Mouse (Mus musculus): ENCODE data around the gene Lmln.
"Not testable (repeated sequence)": the region's sequence is repeated elsewhere in the genome, so short reads cannot be mapped to it uniquely, and the experiment has no call there.

The Lmln gene

DNA sequence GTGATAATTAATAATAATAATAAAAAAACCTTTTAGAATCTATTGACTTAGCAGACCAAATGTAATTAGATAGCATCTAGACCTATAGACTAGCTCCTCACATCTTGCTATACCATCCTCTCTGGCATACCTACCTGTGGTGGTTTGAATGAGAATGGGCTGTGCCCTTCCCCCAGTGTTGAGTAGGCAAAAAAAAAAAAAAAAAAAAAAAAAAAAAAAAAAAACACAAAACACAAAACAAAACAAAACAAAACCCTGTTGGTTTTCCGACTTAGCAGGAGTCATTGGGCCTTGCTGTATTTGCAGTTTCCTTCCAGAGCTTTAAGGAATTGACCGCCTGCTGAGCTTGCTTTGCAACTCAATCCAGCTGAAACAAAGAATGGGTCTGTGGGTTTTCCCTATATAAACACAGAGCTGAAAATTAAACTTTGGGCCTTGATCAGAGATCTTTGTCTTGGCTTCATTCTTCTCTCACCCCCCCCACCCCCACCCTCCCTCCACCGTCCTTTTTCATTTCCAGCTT, 79.5 kb downstream of the Lmln start:
- no peak for DNase-seq

DNA sequence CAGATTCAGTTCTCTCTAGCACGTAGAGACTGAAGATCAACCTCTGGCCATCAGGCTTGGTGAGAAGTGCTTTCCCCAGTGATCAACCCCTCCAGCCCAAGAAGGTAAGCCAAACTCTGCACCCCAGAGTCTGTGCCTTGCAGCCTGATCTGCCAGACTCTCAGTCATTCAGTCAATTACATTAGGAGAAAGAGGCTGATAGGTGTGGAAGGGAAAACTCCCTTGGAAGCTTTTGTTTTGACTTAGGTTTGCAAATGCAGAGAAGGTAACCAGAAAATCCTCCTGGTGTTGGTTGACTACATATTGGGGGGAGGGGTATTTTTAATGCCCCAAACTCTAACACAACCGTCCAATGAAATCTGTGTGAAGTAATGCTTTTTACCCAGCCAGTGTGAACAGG, 81.1 kb downstream of the Lmln start:
- no peak for DNase-seq

DNA sequence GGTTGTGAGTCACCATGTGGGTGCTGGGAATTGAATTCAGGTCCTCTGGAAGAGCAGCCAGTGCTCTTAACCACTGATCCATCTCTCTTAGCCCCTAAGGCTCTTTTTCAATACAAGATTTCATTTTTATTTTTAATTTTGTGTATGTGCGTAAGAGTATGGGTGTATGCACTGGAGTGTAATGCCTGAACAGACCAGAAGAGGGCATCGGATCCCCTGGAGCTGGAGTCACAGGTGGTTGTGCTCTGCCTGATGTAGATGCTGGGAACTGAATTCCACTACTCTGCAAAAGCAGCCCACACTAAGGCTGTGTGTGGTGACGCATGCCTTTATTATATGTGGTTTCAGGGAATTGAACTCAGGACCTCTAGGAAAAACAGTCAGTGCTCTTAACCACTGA, 83.9 kb downstream of the Lmln start:
- DNase-seq: no peak

DNA sequence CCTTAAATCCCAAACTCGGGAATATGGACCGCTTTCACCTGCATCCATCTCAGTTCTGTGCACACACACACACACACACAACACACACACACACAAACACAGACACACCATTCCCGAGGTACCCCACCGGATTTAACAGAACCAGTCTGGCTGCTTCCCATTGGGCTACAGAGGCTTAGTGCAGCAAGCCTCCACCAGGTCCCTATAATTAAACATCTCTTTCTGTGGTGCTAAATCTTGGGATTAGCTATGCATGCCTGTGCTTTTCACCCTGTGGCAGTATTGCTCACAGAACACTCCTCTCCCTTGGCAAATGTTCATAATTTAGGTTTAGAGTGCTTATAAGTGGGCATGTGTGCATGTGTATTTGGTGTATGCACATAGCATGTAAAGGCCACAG, 85.8 kb downstream of the Lmln start:
- DNase-seq: peak; percentile 71

DNA sequence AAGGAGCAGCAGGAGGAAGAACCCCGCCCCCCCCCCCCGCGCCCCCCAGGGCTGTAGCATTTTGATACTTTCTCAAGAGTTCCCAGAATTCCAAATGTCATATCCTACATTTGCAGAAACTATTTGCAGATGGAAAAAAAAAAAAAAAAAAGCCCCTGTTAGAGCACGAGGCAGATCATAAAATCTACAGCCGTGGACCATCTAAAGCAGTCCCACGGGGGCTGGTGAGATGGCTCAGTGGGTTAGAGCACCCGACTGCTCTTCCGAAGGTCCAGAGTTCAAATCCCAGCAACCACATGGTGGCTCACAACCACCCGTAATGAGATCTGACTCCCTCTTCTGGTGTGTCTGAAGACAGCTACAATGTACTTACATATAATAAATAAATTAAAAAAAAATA, 88.6 kb downstream of the Lmln start:
- DNase-seq: peak; percentile 78

DNA sequence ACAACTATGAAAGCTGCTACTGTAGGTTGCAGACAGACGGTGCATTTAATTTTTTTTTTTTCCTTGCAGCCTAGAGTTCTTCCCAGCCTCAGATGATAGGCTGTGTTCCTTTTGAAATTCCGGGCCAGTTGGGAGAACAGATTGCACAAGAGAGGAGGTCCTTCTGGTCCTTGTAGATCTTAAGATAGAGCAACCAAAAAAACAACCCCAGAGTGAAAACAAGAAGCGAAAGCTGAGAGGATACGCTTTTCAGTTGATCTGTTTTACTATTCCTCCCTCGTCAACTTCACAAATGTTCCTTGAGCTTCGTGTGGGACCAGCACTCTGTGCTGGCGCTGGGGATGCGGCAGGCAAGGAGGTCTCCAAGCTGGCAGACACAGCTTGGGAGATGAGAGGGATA, 89.2 kb downstream of the Lmln start:
- peak; percentile 90 for DNase-seq

DNA sequence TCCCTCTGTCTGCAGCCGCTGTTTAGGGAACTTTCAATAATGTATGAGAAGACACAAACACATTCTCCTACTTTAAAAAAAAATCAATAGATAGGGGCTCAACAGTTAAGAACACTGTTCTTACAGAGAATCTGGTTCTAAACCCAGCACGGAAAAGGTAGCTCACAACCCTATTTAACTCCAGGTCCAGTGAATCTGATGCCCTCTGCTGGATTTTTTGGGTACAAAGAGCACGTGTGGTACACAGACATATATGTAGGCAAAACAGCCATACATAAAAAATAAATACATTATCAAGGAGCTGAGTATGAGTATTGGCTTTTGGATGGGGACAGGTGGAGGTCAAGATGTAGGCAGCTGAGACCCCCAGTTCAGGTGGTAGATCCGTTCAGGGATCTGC, 92.7 kb downstream of the Lmln start:
- DNase-seq: no peak

DNA sequence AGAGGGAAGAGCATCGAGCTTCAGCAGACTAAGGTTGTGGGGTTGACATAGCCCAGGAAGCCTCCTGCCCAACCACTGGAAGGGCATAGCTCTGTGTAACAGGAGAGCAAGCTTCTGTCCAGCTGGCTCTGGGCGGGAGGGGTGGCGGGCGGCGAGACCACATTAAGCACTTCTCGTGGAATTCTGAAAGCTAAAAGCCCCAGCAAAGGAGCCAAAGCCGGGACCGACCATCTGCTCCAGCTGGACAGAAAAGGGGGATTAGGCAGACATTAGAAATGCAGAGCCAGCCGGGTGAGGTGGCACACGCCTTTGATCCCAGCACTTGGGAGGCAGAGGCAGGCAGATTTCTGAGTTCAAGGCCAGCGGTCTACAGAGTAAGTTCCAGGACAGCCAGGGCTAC, 95.7 kb downstream of the Lmln start:
- peak; percentile 80 for DNase-seq

DNA sequence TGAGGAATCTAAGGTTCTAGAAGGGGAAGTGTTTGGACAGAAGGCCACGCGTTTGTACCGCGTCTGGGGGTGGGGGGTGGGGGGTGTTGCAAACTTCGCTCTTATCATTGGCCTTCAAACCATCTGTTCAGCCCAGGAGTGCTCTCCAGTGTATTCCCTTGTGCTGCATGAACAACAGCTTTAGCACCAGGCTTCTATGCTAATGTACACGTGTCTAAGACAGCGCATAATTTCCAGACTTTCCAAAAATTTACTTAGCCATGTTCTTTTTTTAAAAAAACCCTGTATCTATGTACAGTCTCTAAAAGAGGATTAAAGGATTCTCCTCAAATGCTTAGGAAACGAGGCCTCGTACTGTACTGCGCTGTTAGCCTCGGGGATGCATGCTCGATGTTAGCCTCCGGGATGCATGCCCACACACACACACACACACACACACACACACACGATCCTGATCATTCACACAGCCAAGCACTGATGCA, 96.3 kb downstream of the Lmln start:
- DNase-seq: no peak

DNA sequence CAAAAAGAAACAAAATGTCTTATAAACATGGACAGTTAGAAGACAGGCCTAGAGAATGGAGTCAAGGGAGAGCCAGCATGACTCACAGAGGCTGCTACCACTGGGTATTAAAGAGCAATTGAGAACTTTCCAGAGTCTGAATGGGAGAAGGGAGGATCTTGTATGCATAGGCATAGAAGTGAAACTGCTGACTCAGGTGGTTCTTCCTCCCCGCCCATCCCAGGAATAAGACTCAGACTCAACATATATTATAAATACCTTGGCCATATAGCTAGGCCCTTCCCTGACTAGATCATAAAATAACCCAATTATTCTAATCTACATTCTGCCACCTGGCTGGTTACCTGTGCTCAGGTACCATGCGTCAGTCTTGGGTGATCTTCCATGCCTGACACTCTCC, 97.0 kb downstream of the Lmln start:
- DNase-seq: peak; percentile 66

DNA sequence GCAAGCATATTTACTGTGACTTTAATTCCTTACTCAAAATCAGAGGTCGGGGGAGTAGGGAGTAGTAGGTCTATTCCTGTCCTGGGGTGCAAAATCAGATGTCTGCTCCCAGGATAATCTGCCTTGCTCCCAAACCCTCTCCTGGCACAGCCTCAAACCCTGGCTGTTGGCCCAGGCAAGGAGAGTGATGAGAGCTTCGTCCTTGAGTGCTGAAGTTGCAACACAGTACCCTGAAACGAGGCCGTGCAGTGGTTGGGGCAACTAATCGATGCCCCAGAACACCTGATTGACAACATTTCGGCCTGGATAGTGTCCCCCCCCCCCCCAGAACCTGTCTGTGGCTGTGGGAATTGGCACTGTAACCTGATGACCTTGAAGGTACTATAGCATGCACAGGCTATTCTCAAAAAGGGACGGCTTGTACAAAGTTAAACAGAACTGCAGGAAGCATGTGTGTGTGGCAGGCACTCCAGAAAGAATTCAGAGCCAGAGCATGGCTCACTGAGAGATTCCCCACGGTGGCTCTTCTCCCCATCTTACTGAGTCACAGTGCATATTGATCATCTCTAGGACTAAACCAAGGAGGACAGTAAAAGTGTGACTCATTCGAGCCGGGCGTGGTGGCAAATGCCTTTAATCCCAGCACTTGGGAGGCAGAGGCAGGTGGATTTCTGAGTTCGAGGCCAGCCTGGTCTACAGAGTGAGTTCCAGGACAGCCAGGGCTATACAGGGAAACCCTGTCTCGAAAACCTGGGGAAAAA, 101.2 kb downstream of the Lmln start:
- peak; percentile 89 for DNase-seq

DNA sequence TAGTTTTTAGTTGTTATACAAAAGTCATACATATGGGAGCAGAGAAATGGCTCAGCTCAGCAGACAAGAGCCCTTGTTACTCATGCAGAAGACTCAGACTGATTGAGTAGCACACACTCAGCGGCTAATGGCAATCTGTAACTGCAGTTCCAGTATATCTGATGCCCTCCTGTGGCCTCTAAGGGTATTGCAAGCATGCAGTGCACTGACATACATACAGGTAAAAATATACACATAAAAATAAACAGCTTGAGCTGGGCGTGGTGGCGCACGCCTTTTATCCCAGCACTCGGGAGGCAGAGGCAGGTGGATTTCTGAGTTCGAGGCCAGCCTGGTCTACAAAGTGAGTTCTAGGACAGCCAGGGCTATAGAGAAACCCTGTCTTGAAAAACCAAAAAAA, 104.0 kb downstream of the Lmln start:
- not testable (repeated sequence) for DNase-seq

DNA sequence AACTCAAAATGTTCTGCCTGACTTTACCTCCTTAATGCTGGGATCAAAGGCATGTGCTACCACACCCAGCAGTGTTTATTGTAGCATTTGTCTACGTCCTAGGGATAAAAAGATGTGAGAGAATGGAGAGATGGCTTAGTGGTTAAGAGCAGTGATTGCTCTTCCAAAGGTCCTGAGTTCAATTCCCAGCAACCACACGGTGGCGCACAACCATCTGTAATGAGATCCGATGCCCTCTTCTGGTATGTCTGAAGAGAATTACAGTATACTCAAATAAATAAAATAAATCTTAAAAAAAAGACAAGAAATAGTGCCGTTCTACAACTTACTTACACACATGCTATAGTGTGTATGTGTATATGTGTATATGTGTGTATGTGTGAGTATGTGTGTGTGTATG, 105.2 kb downstream of the Lmln start:
- no peak for DNase-seq

DNA sequence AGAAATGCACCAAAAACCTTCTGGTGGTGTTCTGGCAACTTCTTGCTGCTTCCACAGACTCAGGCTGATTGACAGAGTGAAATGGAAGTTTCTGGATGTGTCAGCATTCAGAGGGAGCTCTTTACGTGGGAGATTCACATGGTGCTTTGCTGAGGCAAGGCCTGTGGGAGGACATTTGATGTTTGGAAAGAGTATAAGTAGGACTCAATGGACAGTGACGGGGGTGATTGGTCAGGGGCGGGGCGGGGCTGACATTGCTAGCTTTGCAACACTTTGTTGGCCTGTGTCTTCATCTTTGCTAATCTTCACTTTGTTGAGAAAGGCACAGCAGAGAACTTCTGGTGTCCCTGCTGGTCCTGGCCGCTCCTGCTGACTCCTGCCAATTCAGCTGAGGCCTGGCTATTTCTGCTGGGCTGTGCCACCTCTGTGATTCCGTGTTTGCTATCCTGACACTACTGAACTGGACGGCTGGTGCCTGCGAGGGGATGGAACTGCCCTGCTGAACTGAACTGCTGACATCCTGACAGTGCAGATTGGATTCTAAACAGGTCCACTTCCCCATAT, 107.2 kb downstream of the Lmln start:
- DNase-seq: no peak

DNA sequence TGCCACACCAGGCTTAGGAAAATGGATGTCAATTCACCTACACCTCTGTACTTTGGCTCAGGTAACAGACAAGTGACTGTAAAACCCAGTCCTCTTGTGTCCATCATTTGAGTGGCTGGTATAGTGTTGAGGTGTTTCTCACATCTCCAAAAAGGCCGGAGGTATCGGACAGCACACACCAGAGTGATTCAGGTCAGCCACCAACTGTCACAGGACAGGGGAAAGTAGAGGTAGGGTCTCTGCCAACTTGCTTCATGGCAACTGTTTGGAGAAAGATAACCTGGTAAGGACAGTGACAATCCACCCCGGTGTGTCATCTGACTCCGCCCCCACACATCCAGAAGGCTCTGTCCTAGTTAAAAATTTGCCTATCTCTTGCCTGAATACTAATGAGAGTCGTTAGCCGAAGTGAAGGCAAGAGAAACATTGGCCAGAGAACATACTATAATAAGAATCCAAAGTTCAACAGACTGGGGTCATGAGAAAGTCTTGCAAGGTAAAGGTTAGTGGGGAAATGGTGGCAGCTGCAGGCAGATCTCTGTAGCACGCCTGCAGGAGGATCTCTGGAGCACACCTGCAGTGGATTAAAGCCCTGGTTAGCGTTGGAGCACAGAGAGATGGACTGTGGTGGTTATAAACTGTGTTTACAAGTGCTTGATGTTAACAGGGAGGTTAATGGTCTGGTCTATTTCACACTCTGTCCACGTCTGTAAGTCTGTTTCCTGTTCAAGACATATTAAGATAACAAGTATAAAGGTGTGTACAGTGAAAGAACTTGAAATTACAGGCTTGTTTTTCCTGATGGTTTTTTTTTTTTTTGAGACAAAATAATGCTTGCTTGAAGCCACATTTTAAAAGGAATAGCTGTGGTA, 108.6 kb downstream of the Lmln start:
- no peak for DNase-seq

DNA sequence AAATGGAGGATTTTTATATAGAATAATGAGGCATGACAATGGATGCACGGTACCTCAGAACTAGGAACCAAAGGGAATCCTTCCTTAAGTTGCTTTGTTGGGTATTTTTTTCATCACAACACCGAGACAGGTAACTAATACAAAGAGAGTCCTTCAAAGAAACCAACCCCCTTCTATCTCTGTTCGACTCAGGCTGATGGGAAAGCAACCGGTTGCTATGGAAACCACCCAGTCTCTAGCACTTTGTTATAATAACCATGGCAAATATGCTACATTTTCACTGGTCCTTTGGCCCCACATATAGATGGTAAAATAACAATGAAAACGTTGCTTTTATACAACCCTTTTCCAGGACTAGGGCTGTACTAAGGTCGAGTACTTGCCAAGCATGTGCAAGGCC, 109.5 kb downstream of the Lmln start:
- DNase-seq: no peak

DNA sequence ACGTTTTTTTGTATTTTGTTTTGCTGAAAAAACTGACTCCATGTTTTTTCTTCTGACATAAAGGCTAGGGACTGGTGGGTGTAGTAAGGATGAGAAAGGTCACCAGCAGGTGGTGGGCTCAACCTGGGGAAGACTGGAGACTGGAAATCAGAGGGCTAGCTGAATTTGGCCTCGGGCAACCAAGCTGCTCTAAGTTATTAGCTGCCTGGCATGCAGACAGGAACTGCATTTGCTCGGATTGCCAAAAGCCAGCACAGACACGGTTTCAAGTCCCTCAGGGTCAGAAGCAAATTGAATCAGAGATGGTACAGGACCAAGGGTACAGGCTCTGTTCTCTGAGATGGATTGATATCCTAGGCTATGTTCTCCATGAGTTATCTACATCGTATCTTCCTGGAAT, 110.8 kb downstream of the Lmln start:
- DNase-seq: no peak

DNA sequence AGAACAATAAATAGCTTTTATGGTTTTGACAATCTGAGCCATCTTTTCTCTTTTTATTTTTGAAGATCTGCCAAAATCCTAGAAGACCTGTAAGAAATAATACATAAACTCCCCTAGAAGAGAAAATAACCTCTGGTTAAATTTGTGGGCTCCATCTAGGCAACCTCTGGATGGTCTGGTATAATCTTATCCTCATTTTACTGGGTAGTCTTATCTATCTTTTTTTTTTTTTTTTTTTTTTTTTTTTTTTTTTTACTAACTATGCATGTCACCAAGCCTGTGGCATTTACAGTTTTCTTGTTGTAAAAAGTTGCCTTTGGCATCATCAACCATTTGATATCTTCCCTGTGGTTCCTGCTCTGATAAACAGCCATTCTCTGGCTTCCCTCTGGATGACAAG, 112.4 kb downstream of the Lmln start:
- no peak for DNase-seq

DNA sequence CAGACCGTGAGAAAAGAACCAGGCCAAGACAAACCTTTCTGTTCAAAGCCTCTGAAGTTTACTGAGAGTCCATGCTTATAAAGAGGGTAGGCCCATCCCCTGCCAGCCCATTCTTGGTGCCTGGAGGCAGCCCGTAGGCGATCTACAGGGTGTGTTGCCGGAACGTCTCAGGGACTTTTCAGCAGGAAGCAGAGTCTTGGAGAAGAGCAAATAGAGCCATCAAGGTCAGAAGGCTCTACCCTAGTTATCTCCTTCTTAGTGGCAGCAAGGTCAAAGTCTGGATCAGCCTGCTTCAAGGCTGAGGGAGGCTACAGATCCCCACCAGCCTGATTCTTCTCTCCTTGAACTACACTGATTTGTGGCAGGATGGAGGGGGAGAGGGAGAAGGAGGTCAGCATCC, 114.5 kb downstream of the Lmln start:
- not testable (repeated sequence) for DNase-seq

All from heart, adult 11 months (tissue).